Mouse (Mus musculus): ENCODE measurements at regions not wholly inside any gene's neighbourhood (a gene's known extent, or its start where the extent isn't known, plus 50 kb on each side); places are given as distances from the start of the nearest gene placed in this dataset.
A peak's percentile ranks its signal among the peaks of the same experiment; 100 is the strongest.

DNA sequence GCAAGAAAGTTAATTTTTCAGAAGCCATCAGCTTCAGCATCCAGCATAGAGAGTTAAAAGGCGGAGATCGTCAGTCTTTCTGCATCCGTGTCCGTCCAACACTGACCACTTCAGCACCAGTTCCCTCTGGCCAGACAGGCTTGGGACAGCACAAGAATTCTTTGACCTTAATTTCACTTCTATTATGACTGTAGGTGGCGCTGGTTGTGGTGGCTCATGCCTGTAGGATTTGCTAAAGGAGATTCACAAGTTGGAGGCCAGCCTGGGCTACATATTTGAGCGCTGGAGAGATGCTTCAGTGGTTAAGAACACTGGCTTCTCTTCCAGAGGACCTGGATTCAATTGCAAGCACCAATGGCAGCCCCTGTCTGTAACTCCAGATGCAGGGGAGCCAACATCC, 66.0 kb downstream of the Amer2 start:
- TF ChIP-seq CTCF (IDR thresholded peaks at IDR 0.05) (peak; percentile 43), EP300 (IDR thresholded peaks at IDR 0.05) (no peak)

All from lung, postnatal 0 days (tissue).